Mouse (Mus musculus) central nervous system, embryonic 11.5 days (tissue): ENCODE data around the gene Sh2d1b1. TPM values are rescaled to one million over a fixed set of nuclear protein-coding genes. Genes with fewer than 3 reads are reported as not detected.

Source experiments
- polyA plus RNA-seq: library from polyadenylated mRNA; depleted of rRNA; stranded (reverse); fragments of >200 nt; gene quantifications from 2 replicates; pipeline ENCODE4 v1.2.3, GENCODE M21; 2012; rRNA removed

The Sh2d1b1 gene
- polyA plus RNA-seq, result 0.02 TPM in 1 of 2 replicates, not detected in the other

DNA sequence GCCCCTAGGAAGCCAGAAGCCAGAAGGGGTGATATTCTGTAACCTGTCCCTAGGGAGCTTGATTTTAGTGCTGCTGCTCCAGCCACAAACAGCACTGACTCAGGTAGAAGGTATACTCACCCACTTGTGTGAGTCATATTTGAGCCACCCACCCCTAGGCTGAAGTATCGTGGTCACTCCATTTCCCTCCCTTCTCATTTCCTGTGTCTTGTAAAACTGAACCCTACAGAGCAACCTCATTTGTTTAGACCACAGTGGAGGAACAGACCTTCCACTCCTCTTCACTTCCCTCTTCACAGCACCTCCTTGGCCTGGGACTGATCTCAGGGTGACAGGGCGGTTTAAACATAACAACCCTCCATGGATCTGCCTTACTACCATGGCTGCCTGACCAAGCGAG lies at the start of gene Sh2d1b1:
Sh2d1b1 (plus strand) TSS at position 305 of the 400 bp plus-strand sequence.

GRCm38 (mm10) chr1:170232688-170233087 lies 44.4 kb upstream of the Sh2d1b1 start, which contains the start of gene Sh2d1b2:
Sh2d1b2 (plus strand) TSS chr1:170232749.

GRCm38 (mm10) chr1:170306232-170306631 lies 29.1 kb downstream of the Sh2d1b1 start, which contains the start of gene Gm7694:
Gm7694 (minus strand) TSS chr1:170306332.

GRCm38 (mm10) chr1:170308503-170308902 lies 31.4 kb downstream of the Sh2d1b1 start, which contains the start of gene Spata46:
Spata46 (plus strand) TSS chr1:170308803.

Other genes with a start within 250 kb of the Sh2d1b1 start
- 18.1 and 38.2 TPM in 2 replicates for gene Ddr2, start 166.6 kb upstream of the Sh2d1b1 start, polyA plus RNA-seq
- 35.8 and 36.9 TPM in 2 replicates for gene Uap1, start 102.4 kb upstream of the Sh2d1b1 start, polyA plus RNA-seq
- 16.6 and 23.9 TPM in 2 replicates for gene Uhmk1, start 61.9 kb upstream of the Sh2d1b1 start, polyA plus RNA-seq
- not detected in 2 replicates for gene Sh2d1b2, start 44.6 kb upstream of the Sh2d1b1 start, polyA plus RNA-seq
- 5.6 and 6.9 TPM in 2 replicates for gene Gm7694, start 29.0 kb downstream of the Sh2d1b1 start, polyA plus RNA-seq
- not detected in 2 replicates for gene Spata46, start 31.5 kb downstream of the Sh2d1b1 start, polyA plus RNA-seq